Mouse (Mus musculus): Measurements from ENCODE around the gene Kcnk10. TPM values are rescaled to one million over a fixed set of nuclear protein-coding genes. Genes with fewer than 3 reads are reported as not detected.
A peak's percentile ranks its signal among the peaks of the same experiment; 100 is the strongest.

Kcnk10 gene
- total RNA-seq, 2 experiments from 2014 or later: 15.9 to 18.1 TPM

- H3K27ac ChIP-seq: peak overlapping the region; percentile 20
- no peak for DNase-seq (ENCODE audit: extremely low spot score in 1 of 2, low spot score in 2 of 2)
- intact Hi-C loops (cut with DNase I): no loop called here
- no peak overlapping the region for H3K4me3 ChIP-seq
- no peak for TF ChIP-seq CTCF (IDR thresholded peaks at IDR 0.05)
These were observed 42.1 kb downstream of the Kcnk10 start for GRCm38 (mm10) chr12:98536036-98536435.

DNA sequence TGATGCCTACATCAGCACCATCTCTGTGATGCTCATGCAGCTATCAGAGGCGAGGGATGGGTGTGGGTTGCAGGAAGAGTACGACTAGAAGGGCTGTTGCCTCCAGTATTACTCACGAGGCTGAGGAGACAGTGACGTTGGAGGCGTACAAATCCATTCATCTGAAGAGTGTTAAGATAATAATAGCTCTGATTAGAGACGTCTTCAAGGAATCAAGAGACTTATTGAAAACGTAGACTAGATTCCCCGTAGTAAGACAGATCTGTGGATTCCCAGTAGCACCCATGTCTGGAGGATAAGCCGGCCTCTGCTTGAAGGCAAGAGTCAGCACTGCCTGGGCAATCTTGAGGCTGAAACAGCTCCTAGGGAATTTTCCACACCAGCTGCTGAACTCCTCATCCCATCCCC lies 42.6 kb downstream of the Kcnk10 start:
- Histone ChIP-seq H3K27ac (peak overlapping the region; percentile 20), H3K4me3 (no peak overlapping the region)
- DNase-seq (ENCODE audit: extremely low spot score in 1 of 2, low spot score in 2 of 2): peak; percentile 44 to 58
- TF ChIP-seq CTCF (IDR thresholded peaks at IDR 0.05): no peak
- intact Hi-C loops (cut with DNase I): loop anchor here (1.0 to 2.0 kb wide), 2 partner anchors 38 to 77 kb away; no protein-coding TSS in a partner anchor

DNA sequence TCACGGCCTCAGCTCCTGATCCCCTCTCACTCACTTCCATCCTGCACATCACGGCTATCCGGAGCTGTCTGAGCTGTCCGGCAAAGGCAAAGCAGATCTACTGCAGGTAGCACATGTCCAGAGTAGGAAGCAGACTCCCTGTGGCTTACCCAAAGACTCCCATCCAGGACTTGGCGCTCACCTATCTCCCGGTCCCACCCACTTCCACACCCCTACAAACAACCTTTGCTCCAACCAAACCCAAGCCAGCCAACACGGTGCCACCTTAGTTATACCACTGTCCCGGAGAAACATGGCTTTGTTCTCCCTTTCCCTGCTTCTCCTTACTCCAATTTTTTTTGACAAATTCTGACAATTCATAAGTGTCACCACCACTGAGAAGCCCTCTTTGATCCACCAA lies 49.5 kb downstream of the Kcnk10 start:
- DNase-seq (ENCODE audit: extremely low spot score in 1 of 2, low spot score in 2 of 2): no peak
- intact Hi-C loops (cut with DNase I): no loop called here
- H3K27ac ChIP-seq: no peak overlapping the region
- no peak overlapping the region for H3K4me3 ChIP-seq
- no peak for TF ChIP-seq CTCF (IDR thresholded peaks at IDR 0.05)

GRCm38 (mm10) chr12:98525361-98525760 lies 52.7 kb downstream of the Kcnk10 start:
- no peak for DNase-seq (ENCODE audit: extremely low spot score in 1 of 2, low spot score in 2 of 2)
- intact Hi-C loops (cut with DNase I): no loop called here

DNA sequence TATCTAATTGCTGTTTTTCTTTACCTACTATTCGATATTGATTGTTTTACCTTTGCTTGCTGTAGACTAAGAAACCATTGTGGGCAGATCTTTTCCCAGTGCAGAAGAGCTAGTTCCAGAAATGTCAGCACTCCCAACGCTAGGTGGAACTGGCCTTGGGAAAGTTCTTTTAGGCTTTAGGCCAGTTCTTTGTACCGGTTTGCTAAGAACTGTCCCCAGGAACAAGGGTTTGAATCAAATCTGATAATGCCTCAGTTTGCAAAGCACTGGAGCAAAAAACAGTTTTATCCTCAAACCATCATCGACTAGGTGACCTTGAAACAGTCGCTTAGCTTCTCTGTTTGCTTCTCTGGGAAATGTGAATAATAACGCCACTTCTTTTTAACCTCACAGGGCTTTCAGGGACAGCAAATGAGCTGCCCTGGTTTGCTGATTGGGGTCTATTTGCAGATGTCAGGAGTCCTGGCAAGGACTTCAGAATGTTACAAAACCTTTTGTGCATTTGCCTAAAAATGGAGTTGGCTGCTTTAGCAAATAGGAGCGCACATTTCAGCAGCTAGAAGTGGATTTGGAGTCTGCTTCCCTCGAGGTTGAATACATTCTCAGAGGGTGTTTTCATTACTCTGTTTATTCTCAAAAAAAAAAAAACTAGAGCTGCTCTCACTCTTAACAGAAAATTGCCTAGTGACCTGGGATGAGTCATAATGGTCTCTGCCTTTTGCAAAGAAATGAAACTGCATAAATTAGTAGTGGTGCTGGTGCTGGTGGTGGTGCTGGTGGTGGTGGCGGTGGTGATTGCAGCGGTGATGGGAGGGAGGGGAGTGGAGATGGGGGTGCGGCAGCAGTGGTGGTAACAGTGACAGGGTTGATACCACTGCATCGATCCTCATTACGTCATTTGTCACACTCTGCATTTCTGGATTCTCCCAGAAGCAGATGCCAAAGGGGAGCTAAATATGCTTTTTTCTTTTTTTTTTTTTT lies 53.5 kb downstream of the Kcnk10 start:
- DNase-seq (ENCODE audit: extremely low spot score in 1 of 2, low spot score in 2 of 2): no peak
- intact Hi-C loops (cut with DNase I): no loop called here
- Histone ChIP-seq H3K27ac (peak overlapping the region; percentile 12; the same call in 1 of the 2 replicates), H3K4me3 (no peak overlapping the region)
- TF ChIP-seq CTCF (IDR thresholded peaks at IDR 0.05): no peak

More at GRCm38 (mm10) chr12:98525361-98525760, 52.7 kb downstream of the Kcnk10 start:
- TF ChIP-seq CTCF (IDR thresholded peaks at IDR 0.05): no peak
- Histone ChIP-seq H3K4me3 (no peak overlapping the region), H3K27ac (no peak overlapping the region; the same call in 1 of the 2 replicates)

DNA sequence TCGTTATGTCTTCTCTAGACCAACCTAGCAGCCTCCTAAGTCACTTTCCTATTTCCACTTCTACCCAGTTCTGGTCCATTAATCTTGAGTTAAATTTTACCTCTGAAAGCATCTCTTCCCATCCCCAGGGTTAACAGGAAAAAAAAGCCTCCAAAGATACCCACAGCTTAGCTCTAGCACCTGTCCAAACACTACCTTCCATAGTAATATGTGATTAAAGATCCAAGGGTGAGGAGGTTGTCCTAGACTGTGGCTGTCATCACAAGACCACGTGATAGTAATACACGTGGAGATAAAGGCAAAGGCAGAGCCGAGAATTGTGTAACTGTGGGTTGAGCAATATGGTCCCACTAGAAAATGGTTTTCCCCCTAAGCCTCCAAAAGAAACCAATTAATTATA lies 56.8 kb downstream of the Kcnk10 start:
- H3K27ac ChIP-seq: no peak overlapping the region
- H3K4me3 ChIP-seq: no peak overlapping the region
- no peak for DNase-seq (ENCODE audit: extremely low spot score in 1 of 2, low spot score in 2 of 2)
- intact Hi-C loops (cut with DNase I): no loop called here
- TF ChIP-seq CTCF (IDR thresholded peaks at IDR 0.05): no peak

GRCm38 (mm10) chr12:98520568-98520931 lies 57.6 kb downstream of the Kcnk10 start:
- intact Hi-C loops (cut with DNase I): no loop called here
- Histone ChIP-seq H3K27ac (no peak overlapping the region), H3K4me3 (no peak overlapping the region)
- no peak for DNase-seq (ENCODE audit: extremely low spot score in 1 of 2, low spot score in 2 of 2)
- TF ChIP-seq CTCF (IDR thresholded peaks at IDR 0.05): no peak

DNA sequence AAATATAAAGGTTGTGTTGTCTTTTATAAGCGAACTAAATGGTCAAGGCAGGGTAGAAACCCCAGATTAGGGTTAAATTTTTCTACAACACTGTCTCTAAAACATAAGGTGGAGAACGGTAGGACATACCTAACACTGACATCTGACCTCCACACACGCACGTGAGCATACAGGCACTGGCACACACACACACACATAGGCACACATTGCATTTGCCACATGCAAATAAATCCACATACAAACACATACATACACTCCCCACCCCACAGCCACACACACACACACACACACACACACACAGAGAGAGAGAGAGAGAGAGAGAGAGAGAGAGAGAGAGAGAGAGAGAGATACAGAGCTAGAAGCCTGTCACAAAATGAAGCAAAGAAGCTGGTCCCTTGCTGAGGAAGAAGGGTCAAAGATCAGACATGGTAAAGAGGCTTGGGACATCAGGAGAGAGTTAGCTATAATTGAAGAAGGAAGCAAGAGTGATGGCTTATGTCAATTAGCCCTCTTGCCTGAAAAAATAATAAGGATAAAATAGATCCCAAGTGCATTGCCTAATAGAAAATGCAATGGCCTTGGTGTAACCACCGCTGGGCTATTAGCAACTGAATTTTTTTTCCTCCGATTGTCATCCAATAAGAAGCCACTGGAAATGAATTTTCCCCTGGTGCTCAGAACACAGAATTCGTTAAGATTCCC lies 58.1 kb downstream of the Kcnk10 start:
- intact Hi-C loops (cut with DNase I): no loop called here
- Histone ChIP-seq H3K27ac (no peak overlapping the region), H3K4me3 (no peak overlapping the region)
- TF ChIP-seq CTCF (IDR thresholded peaks at IDR 0.05): no peak
- no peak for DNase-seq (ENCODE audit: extremely low spot score in 1 of 2, low spot score in 2 of 2)

GRCm38 (mm10) chr12:98505601-98506000 lies 72.5 kb downstream of the Kcnk10 start:
- DNase-seq (ENCODE audit: extremely low spot score in 1 of 2, low spot score in 2 of 2): no peak

DNA sequence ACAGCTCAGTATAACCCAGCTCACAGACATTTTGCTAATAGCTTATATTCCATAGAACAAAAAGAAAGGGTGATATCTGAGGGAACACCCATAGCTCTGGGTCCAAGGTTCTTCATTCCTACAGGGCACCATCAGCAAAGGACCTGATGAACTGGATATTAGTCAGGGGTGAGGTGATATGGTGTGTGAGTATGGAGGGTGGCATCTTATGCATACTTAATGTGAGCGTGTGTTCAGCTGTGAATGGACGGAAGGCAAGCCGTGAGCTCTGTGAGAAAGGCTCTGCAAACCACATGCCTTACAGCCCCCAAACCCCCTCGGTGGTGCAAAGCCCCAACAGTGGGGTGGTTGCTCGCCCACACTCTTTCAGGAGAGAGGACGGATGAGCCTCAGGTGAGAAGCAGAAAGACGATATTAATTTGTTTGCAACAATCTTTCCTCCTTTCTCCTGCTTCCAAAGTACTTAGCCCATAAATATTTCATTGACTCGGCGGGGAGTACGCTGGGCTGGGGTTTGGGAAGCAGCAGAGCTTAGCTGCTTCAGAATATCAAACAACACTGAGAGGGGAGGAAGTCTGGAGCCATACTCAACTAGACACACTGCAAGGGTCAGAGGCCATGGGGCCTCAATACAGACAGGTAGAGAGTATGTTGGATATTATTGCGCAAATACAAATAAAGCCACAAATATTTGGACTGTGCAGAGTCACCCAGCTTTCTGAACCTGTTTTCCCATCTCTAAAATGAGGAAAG lies 76.4 kb downstream of the Kcnk10 start:
- H3K4me3 ChIP-seq: no peak overlapping the region
- TF ChIP-seq CTCF (IDR thresholded peaks at IDR 0.05): no peak
- DNase-seq (ENCODE audit: extremely low spot score in 1 of 2, low spot score in 2 of 2): no peak
- H3K27ac ChIP-seq: no peak overlapping the region
- intact Hi-C loops (cut with DNase I): no loop called here

More at GRCm38 (mm10) chr12:98505601-98506000, 72.5 kb downstream of the Kcnk10 start:
- intact Hi-C loops (cut with DNase I): no loop called here
- H3K4me3 ChIP-seq: no peak overlapping the region
- TF ChIP-seq CTCF (IDR thresholded peaks at IDR 0.05): no peak
- H3K27ac ChIP-seq: no peak overlapping the region

DNA sequence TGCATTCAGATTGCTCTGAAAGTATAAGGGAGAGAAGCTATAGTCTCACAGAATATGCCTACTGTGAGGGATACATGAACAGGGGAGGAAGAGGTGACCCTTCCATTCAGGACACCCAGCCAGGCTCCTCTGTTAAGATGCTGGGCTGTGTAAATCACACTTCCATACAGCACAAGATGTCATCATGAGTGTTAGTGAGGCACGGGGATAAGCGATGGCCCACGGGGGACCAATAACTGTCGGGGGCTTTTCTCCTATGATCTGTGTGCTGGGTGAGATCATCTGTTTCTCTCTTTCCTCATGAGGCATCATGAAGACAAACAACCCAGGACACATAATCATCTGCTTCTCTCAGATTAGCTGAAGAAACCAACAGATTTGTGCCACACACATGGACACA lies 77.1 kb downstream of the Kcnk10 start:
- Histone ChIP-seq H3K27ac (no peak overlapping the region), H3K4me3 (no peak overlapping the region)
- no peak for TF ChIP-seq CTCF (IDR thresholded peaks at IDR 0.05)
- intact Hi-C loops (cut with DNase I): no loop called here
- no peak for DNase-seq (ENCODE audit: extremely low spot score in 1 of 2, low spot score in 2 of 2)
